Mouse (Mus musculus) heart, embryonic 11.5 days (tissue): ENCODE measurements around the gene Fam136a. TPM values are rescaled to one million over a fixed set of nuclear protein-coding genes. Genes with fewer than 3 reads are reported as not detected.
"Not testable (repeated sequence)": the region's sequence is repeated elsewhere in the genome, so short reads cannot be mapped to it uniquely, and the experiment has no call there.

Source experiments
- ATAC-seq: fragments of 200-750 bp; cut with Nextera tagmentation; replicated peaks from 2 replicates; pipeline ENCODE4 v1.8.0; 2017; ENCODE audit warnings: moderate library complexity; ENCODE audit not compliant: insufficient number of reproducible peaks, low FRiP score, low TSS enrichment
- H3K27ac ChIP-seq: fragments of 300-500 bp; sonication (generic); 2 replicates; pipeline ENCODE4 v1.5.1; 2014; ENCODE audit warnings: mild to moderate bottlenecking, low read depth, low read length
- H3K27me3 ChIP-seq: fragments of 300-500 bp; sonication (generic); 2 replicates; pipeline ENCODE4 v1.6.1; 2014; ENCODE audit warnings: mild to moderate bottlenecking, low read length, mixed read lengths; ENCODE audit not compliant: control insufficient read depth, insufficient read depth
- H3K36me3 ChIP-seq: fragments of 300-500 bp; sonication (generic); 2 replicates; pipeline ENCODE4 v1.6.1; 2014; ENCODE audit warnings: mild to moderate bottlenecking, low read length, moderate library complexity, mixed read lengths; ENCODE audit not compliant: control insufficient read depth, insufficient read depth
- H3K4me1 ChIP-seq: fragments of 300-500 bp; sonication (generic); 2 replicates; pipeline ENCODE4 v1.6.1; 2014; ENCODE audit warnings: low read length; ENCODE audit not compliant: control insufficient read depth, insufficient read depth
- H3K4me2 ChIP-seq: fragments of 300-500 bp; sonication (generic); 2 replicates; pipeline ENCODE4 v1.6.1; 2014; ENCODE audit warnings: mild to moderate bottlenecking, moderate library complexity
- H3K4me3 ChIP-seq: fragments of 300-500 bp; sonication (generic); 2 replicates; pipeline ENCODE4 v1.5.1; 2014; ENCODE audit warnings: low read depth, low read length
- H3K9ac ChIP-seq: fragments of 300-500 bp; sonication (generic); 2 replicates; pipeline ENCODE4 v1.6.1; 2014; ENCODE audit warnings: mild to moderate bottlenecking, low read depth, low read length, moderate library complexity
- H3K9me3 ChIP-seq: fragments of 300-500 bp; sonication (generic); replicated peaks from 2 replicates; pipeline ENCODE4 v1.6.1; 2016; ENCODE audit warnings: low read length; ENCODE audit not compliant: control insufficient read depth
- WGBS: fragments of 180-500 bp; shearing (Covaris S2); extraction: QIAGEN DNeasy Blood & Tissue Kit; methylation state at CpG from one replicate; pipeline ENCODE4 v1.1.7; 2014; ENCODE audit not compliant: insufficient replicate concordance; 5-methylcytosine and 5-hydroxymethylcytosine counted together
- polyA plus RNA-seq: library from polyadenylated mRNA; unstranded; fragments of >200 nt; fragmentation: Nextera tagmentation; extraction: Ambion mirVana; gene quantifications from 2 replicates; pipeline ENCODE4 v1.2.1, GENCODE M21; 2014

The Fam136a gene
- polyA plus RNA-seq, 1 experiment from 2014 or later = 127 TPM

- Histone ChIP-seq H3K4me2 (no peak overlapping the region), H3K27ac (0 out of 2 replicates have a peak overlapping the region, but pooled peaks have one; percentile 15), H3K4me3 (no peak overlapping the region), H3K36me3 (no peaks in the 10 kb centered on the region), H3K9me3 (no peaks in the 10 kb centered on the region), H3K27me3 (no peaks in the 10 kb centered on the region), H3K9ac (no peak overlapping the region), H3K4me1 (no peaks in the 10 kb centered on the region)
- ATAC-seq = no peak
- WGBS = 69% methylated on average over 3 of the region's 3 CpGs
Measured at GRCm38 (mm10) chr6:86328369-86328768, 37.1 kb upstream of the Fam136a start.

GRCm38 (mm10) chr6:86329943-86330342 is 35.5 kb upstream of the Fam136a start:
- WGBS = 88% methylated on average over 6 of the region's 6 CpGs
- H3K27ac ChIP-seq = no peak overlapping the region

GRCm38 (mm10) chr6:86335121-86335849 is 30.2 kb upstream of the Fam136a start:
- 66% methylated on average over 11 of the region's 11 CpGs for WGBS
- ATAC-seq = no peak
- Histone ChIP-seq H3K27me3 (no peaks in the 10 kb centered on the region), H3K9ac (no peak overlapping the region), H3K4me1 (no peaks in the 10 kb centered on the region), H3K9me3 (no peaks in the 10 kb centered on the region), H3K4me2 (no peak overlapping the region), H3K4me3 (no peak overlapping the region), H3K36me3 (no peaks in the 10 kb centered on the region), H3K27ac (no peak overlapping the region)

More at GRCm38 (mm10) chr6:86329943-86330342, 35.5 kb upstream of the Fam136a start:
- Histone ChIP-seq H3K4me2 (no peak overlapping the region), H3K36me3 (no peaks in the 10 kb centered on the region), H3K27me3 (no peaks in the 10 kb centered on the region), H3K9ac (no peak overlapping the region), H3K4me3 (no peak overlapping the region), H3K9me3 (no peaks in the 10 kb centered on the region), H3K4me1 (no peaks in the 10 kb centered on the region)
- no peak for ATAC-seq

GRCm38 (mm10) chr6:86335860-86336259 is 29.6 kb upstream of the Fam136a start:
- no peaks in the 10 kb centered on the region for H3K9me3 ChIP-seq
- no peak overlapping the region for H3K4me3 ChIP-seq
- no peaks in the 10 kb centered on the region for H3K27me3 ChIP-seq
- WGBS = 74% methylated on average over 5 of the region's 5 CpGs
- ATAC-seq = no peak
- H3K9ac ChIP-seq = no peak overlapping the region
- H3K27ac ChIP-seq = no peak overlapping the region
- no peak overlapping the region for H3K4me2 ChIP-seq
- H3K36me3 ChIP-seq = no peaks in the 10 kb centered on the region
- no peaks in the 10 kb centered on the region for H3K4me1 ChIP-seq

- not testable (repeated sequence) for H3K36me3 ChIP-seq, H3K4me2 ChIP-seq, H3K4me1 ChIP-seq, ATAC-seq, H3K9me3 ChIP-seq, H3K9ac ChIP-seq, H3K27me3 ChIP-seq, H3K27ac ChIP-seq, H3K4me3 ChIP-seq
- 76% methylated on average over 4 of the region's 4 CpGs for WGBS
Measured at GRCm38 (mm10) chr6:86336340-86336739, 29.1 kb upstream of the Fam136a start.

GRCm38 (mm10) chr6:86343656-86344055 is 21.8 kb upstream of the Fam136a start:
- Histone ChIP-seq H3K9me3 (no peaks in the 10 kb centered on the region), H3K27ac (no peak overlapping the region), H3K9ac (no peak overlapping the region), H3K4me2 (peak overlapping the region; percentile 46), H3K4me1 (peaks cover 3% of the 10 kb centered on the region; the same call in 1 of the 2 replicates), H3K36me3 (no peaks in the 10 kb centered on the region), H3K27me3 (no peaks in the 10 kb centered on the region), H3K4me3 (no peak overlapping the region)
- no peak for ATAC-seq
- WGBS = 11% methylated on average over 7 of the region's 7 CpGs

GRCm38 (mm10) chr6:86346063-86346462 is 19.4 kb upstream of the Fam136a start:
- 32% methylated on average over 2 of the region's 2 CpGs for WGBS
- Histone ChIP-seq H3K27me3 (no peaks in the 10 kb centered on the region), H3K4me2 (no peak overlapping the region), H3K36me3 (no peaks in the 10 kb centered on the region), H3K4me3 (no peak overlapping the region), H3K9ac (no peak overlapping the region), H3K9me3 (no peaks in the 10 kb centered on the region), H3K27ac (peak overlapping the region; percentile 29; the same call in 1 of the 2 replicates), H3K4me1 (peaks cover 3% of the 10 kb centered on the region; the same call in 1 of the 2 replicates)
- no peak for ATAC-seq

GRCm38 (mm10) chr6:86349257-86349656 is 16.2 kb upstream of the Fam136a start:
- Histone ChIP-seq H3K27ac (no peak overlapping the region), H3K9me3 (no peaks in the 10 kb centered on the region), H3K27me3 (no peaks in the 10 kb centered on the region), H3K36me3 (no peaks in the 10 kb centered on the region), H3K9ac (no peak overlapping the region), H3K4me1 (peaks cover 3% of the 10 kb centered on the region; the same call in 1 of the 2 replicates), H3K4me2 (no peak overlapping the region), H3K4me3 (no peak overlapping the region)
- WGBS = 52% methylated on average over 7 of the region's 7 CpGs
- no peak; the same call in 1 of the 2 replicates for ATAC-seq

- no peaks in the 10 kb centered on the region for H3K36me3 ChIP-seq
- H3K4me2 ChIP-seq = no peak overlapping the region
- no peak overlapping the region for H3K4me3 ChIP-seq
- no peak for ATAC-seq
- H3K4me1 ChIP-seq = no peaks in the 10 kb centered on the region
- H3K9ac ChIP-seq = no peak overlapping the region
- H3K27me3 ChIP-seq = no peaks in the 10 kb centered on the region
- no peaks in the 10 kb centered on the region for H3K9me3 ChIP-seq
- no peak overlapping the region for H3K27ac ChIP-seq
- WGBS = 52% methylated on average over 3 of the region's 3 CpGs
Measured at GRCm38 (mm10) chr6:86354948-86355347, 10.5 kb upstream of the Fam136a start.
